In genomic region chr5:122770304-122770703, GRCm38 (mm10) we compare ENCODE assay signal across 8 mouse cellular contexts. TPM values are rescaled to one million over a fixed set of nuclear protein-coding genes. Genes with fewer than 3 reads are reported as not detected.
DNase-seq lines count a peak whose midpoint lies in the region; ATAC-seq lines count a peak whose summit lies in the region.

No protein-coding gene starts in this region.

- no peak for ATAC-seq in midbrain, embryonic 15.5 days (replicated peaks)
- no peak for ATAC-seq in midbrain, embryonic 16.5 days
- ATAC-seq in embryonic facial prominence, embryonic 11.5 days (replicated peaks; ENCODE audit: insufficient number of reproducible peaks, low FRiP score, low TSS enrichment, low read depth) = no peak
- ATAC-seq in intestine, embryonic 15.5 days = no peak
- ATAC-seq in neural tube, embryonic 15.5 days (ENCODE audit: low FRiP score) = no peak
- ATAC-seq in forebrain, embryonic 11.5 days (replicated peaks; ENCODE audit: low FRiP score) = no peak

- H3K27me3 ChIP-seq in midbrain, embryonic 15.5 days (replicated peaks) = no peaks in the 10 kb centered on the region
- H3K27me3 ChIP-seq in midbrain, embryonic 16.5 days (ENCODE audit: control insufficient read depth, insufficient read depth, low read depth, low read length) = no peaks in the 10 kb centered on the region
- H3K27me3 ChIP-seq in embryonic facial prominence, embryonic 11.5 days (ENCODE audit: control insufficient read depth, insufficient read depth, low read length) = no peaks in the 10 kb centered on the region
- H3K27me3 ChIP-seq in intestine, embryonic 15.5 days (replicated peaks) = no peaks in the 10 kb centered on the region
- no peaks in the 10 kb centered on the region for H3K27me3 ChIP-seq in neural tube, embryonic 15.5 days (replicated peaks)
- H3K27me3 ChIP-seq in forebrain, embryonic 11.5 days (ENCODE audit: control insufficient read depth, insufficient read depth, low read length) = no peaks in the 10 kb centered on the region

- H3K4me2 ChIP-seq in midbrain, embryonic 15.5 days = no peak overlapping the region
- H3K4me2 ChIP-seq in midbrain, embryonic 16.5 days (ENCODE audit: low read length) = no peak overlapping the region
- no peak overlapping the region for H3K4me2 ChIP-seq in embryonic facial prominence, embryonic 11.5 days (ENCODE audit: low read depth, low read length)
- no peak overlapping the region for H3K4me2 ChIP-seq in intestine, embryonic 15.5 days (replicated peaks)
- no peak overlapping the region for H3K4me2 ChIP-seq in neural tube, embryonic 15.5 days
- no peak overlapping the region for H3K4me2 ChIP-seq in forebrain, embryonic 11.5 days (ENCODE audit: low read depth, low read length, severe bottlenecking)

- no peak for DNase-seq in embryonic facial prominence, embryonic 11.5 days (ENCODE audit: low spot score)
- no peak for DNase-seq in right cerebral cortex, postnatal 14 days
- DNase-seq in urinary bladder, postnatal 10 days (ENCODE audit: low spot score) = no peak
- DNase-seq in forebrain, embryonic 11.5 days (ENCODE audit: low spot score) = no peak

- H3K4me1 ChIP-seq in midbrain, embryonic 15.5 days = no peaks in the 10 kb centered on the region
- H3K4me1 ChIP-seq in midbrain, embryonic 16.5 days (ENCODE audit: control insufficient read depth, insufficient read depth, low read length) = no peaks in the 10 kb centered on the region
- no peaks in the 10 kb centered on the region for H3K4me1 ChIP-seq in embryonic facial prominence, embryonic 11.5 days (ENCODE audit: control insufficient read depth, insufficient read depth, low read length)
- H3K4me1 ChIP-seq in intestine, embryonic 15.5 days (replicated peaks) = peaks cover 17% of the 10 kb centered on the region
- H3K4me1 ChIP-seq in neural tube, embryonic 15.5 days = peaks cover 9% of the 10 kb centered on the region
- H3K4me1 ChIP-seq in forebrain, embryonic 11.5 days (replicated peaks; ENCODE audit: control insufficient read depth, insufficient read depth, low read length) = no peaks in the 10 kb centered on the region

- no peak overlapping the region for H3K4me3 ChIP-seq in midbrain, embryonic 15.5 days
- no peak overlapping the region for H3K4me3 ChIP-seq in midbrain, embryonic 16.5 days (ENCODE audit: low read depth, low read length)
- H3K4me3 ChIP-seq in embryonic facial prominence, embryonic 11.5 days (ENCODE audit: low read depth, low read length) = no peak overlapping the region
- H3K4me3 ChIP-seq in intestine, embryonic 15.5 days (replicated peaks) = no peak overlapping the region
- H3K4me3 ChIP-seq in neural tube, embryonic 15.5 days (replicated peaks) = no peak overlapping the region
- H3K4me3 ChIP-seq in forebrain, embryonic 11.5 days (ENCODE audit: low read depth, low read length) = no peak overlapping the region

- 0 out of 2 replicates have a peak overlapping the region, but pooled peaks have one; percentile 21 for H3K27ac ChIP-seq in midbrain, embryonic 15.5 days
- H3K27ac ChIP-seq in midbrain, embryonic 16.5 days (ENCODE audit: low read length) = no peak overlapping the region; the same call in 1 of the 2 replicates
- no peak overlapping the region for H3K27ac ChIP-seq in embryonic facial prominence, embryonic 11.5 days (replicated peaks; ENCODE audit: low read depth, low read length)
- H3K27ac ChIP-seq in intestine, embryonic 15.5 days = peak overlapping the region; percentile 59
- H3K27ac ChIP-seq in neural tube, embryonic 15.5 days (replicated peaks) = peak overlapping the region; percentile 58
- H3K27ac ChIP-seq in forebrain, embryonic 11.5 days (ENCODE audit: low read depth, low read length) = no peak overlapping the region

- no peak overlapping the region for H3K9ac ChIP-seq in midbrain, embryonic 15.5 days
- H3K9ac ChIP-seq in midbrain, embryonic 16.5 days (ENCODE audit: low read depth, low read length) = no peak overlapping the region; the same call in 1 of the 2 replicates
- peak overlapping the region; percentile 39; the same call in 1 of the 2 replicates for H3K9ac ChIP-seq in embryonic facial prominence, embryonic 11.5 days (replicated peaks; ENCODE audit: low read length)
- H3K9ac ChIP-seq in intestine, embryonic 15.5 days = no peak overlapping the region
- no peak overlapping the region for H3K9ac ChIP-seq in neural tube, embryonic 15.5 days (replicated peaks)
- H3K9ac ChIP-seq in forebrain, embryonic 11.5 days (ENCODE audit: low read length) = no peak overlapping the region

- no peaks in the 10 kb centered on the region for H3K9me3 ChIP-seq in midbrain, embryonic 15.5 days
- no peaks in the 10 kb centered on the region for H3K9me3 ChIP-seq in midbrain, embryonic 16.5 days (replicated peaks; ENCODE audit: control insufficient read depth, low read length, poor library complexity, severe bottlenecking)
- no peaks in the 10 kb centered on the region for H3K9me3 ChIP-seq in embryonic facial prominence, embryonic 11.5 days (replicated peaks; ENCODE audit: control insufficient read depth, low read length)
- no peaks in the 10 kb centered on the region for H3K9me3 ChIP-seq in intestine, embryonic 15.5 days
- H3K9me3 ChIP-seq in neural tube, embryonic 15.5 days (replicated peaks) = no peaks in the 10 kb centered on the region
- H3K9me3 ChIP-seq in forebrain, embryonic 11.5 days (ENCODE audit: control insufficient read depth, low read length) = no peaks in the 10 kb centered on the region

- no peaks in the 10 kb centered on the region for H3K36me3 ChIP-seq in midbrain, embryonic 15.5 days (replicated peaks)
- no peaks in the 10 kb centered on the region for H3K36me3 ChIP-seq in midbrain, embryonic 16.5 days (ENCODE audit: control insufficient read depth, insufficient read depth, low read length)
- no peaks in the 10 kb centered on the region for H3K36me3 ChIP-seq in embryonic facial prominence, embryonic 11.5 days (replicated peaks; ENCODE audit: control insufficient read depth, insufficient read depth, low read depth, low read length)
- H3K36me3 ChIP-seq in intestine, embryonic 15.5 days = no peaks in the 10 kb centered on the region
- H3K36me3 ChIP-seq in neural tube, embryonic 15.5 days = no peaks in the 10 kb centered on the region; the same call in none of the 2 replicates
- no peaks in the 10 kb centered on the region; the same call in 1 of the 2 replicates for H3K36me3 ChIP-seq in forebrain, embryonic 11.5 days (ENCODE audit: control insufficient read depth, insufficient read depth, low read length)

- WGBS in midbrain, embryonic 15.5 days = 77% methylated on average over 7 of the region's 7 CpGs
- WGBS in midbrain, embryonic 16.5 days = 79% methylated on average over 7 of the region's 7 CpGs
- 68% methylated on average over 7 of the region's 7 CpGs for WGBS in embryonic facial prominence, embryonic 11.5 days
- WGBS in intestine, embryonic 15.5 days = 69% methylated on average over 7 of the region's 7 CpGs
- WGBS in neural tube, embryonic 15.5 days = 67% methylated on average over 7 of the region's 7 CpGs
- 83% methylated on average over 7 of the region's 7 CpGs for WGBS in forebrain, embryonic 11.5 days

RNA-seq across cellular contexts. Expression of gene Camkk2, which starts 8.9 kb away (rescaled TPM):
- 66.1 and 69.4 TPM in 2 replicates for polyA plus RNA-seq in midbrain, embryonic 15.5 days (2015; fragmentation: Nextera tagmentation; extraction: Ambion mirVana)
- polyA plus RNA-seq in midbrain, embryonic 16.5 days (2015; fragmentation: Nextera tagmentation; extraction: Ambion mirVana) = 63.4 and 69.5 TPM in 2 replicates
- 19.0 and 21.0 TPM in 2 replicates for polyA plus RNA-seq in embryonic facial prominence, embryonic 11.5 days (2014; fragmentation: Nextera tagmentation; extraction: Ambion mirVana)
- 20.5 and 23.8 TPM in 2 replicates for polyA plus RNA-seq in intestine, embryonic 15.5 days (2015; fragmentation: Nextera tagmentation; extraction: Ambion mirVana)
- 56.7 and 69.9 TPM in 2 replicates for polyA plus RNA-seq in neural tube, embryonic 15.5 days (2015; fragmentation: Nextera tagmentation; extraction: Ambion mirVana)
- polyA plus RNA-seq in forebrain, embryonic 11.5 days (2014; fragmentation: Nextera tagmentation; extraction: Ambion mirVana) = 24.4 and 26.3 TPM in 2 replicates

RNA-seq across cellular contexts. Expression of gene Anapc5, which starts 50.8 kb away (rescaled TPM):
- 531 and 544 TPM in 2 replicates for polyA plus RNA-seq in midbrain, embryonic 15.5 days (2015; fragmentation: Nextera tagmentation; extraction: Ambion mirVana)
- polyA plus RNA-seq in midbrain, embryonic 16.5 days (2015; fragmentation: Nextera tagmentation; extraction: Ambion mirVana) = 520 and 546 TPM in 2 replicates
- 489 and 493 TPM in 2 replicates for polyA plus RNA-seq in embryonic facial prominence, embryonic 11.5 days (2014; fragmentation: Nextera tagmentation; extraction: Ambion mirVana)
- polyA plus RNA-seq in intestine, embryonic 15.5 days (2015; fragmentation: Nextera tagmentation; extraction: Ambion mirVana) = 362 and 376 TPM in 2 replicates
- polyA plus RNA-seq in neural tube, embryonic 15.5 days (2015; fragmentation: Nextera tagmentation; extraction: Ambion mirVana) = 451 TPM in 2 replicates
- polyA plus RNA-seq in forebrain, embryonic 11.5 days (2014; fragmentation: Nextera tagmentation; extraction: Ambion mirVana) = 536 and 549 TPM in 2 replicates

Comparison
In these comparisons a context has a peak if more than half of its experiments do, and no peak if none do; other contexts are left out.
1. H3K27ac ChIP-seq: peak in midbrain, embryonic 15.5 days (single experiment), intestine, embryonic 15.5 days (single experiment) and neural tube, embryonic 15.5 days (single experiment); none in midbrain, embryonic 16.5 days (single experiment), embryonic facial prominence, embryonic 11.5 days (single experiment) and forebrain, embryonic 11.5 days (single experiment).